Mouse (Mus musculus) intestine, postnatal 0 days (tissue): ENCODE results near the gene Grm8. TPM values are rescaled to one million over a fixed set of nuclear protein-coding genes. Genes with fewer than 3 reads are reported as not detected.

Experiments
- ATAC-seq: fragments of 200-750 bp; cut with Nextera tagmentation; 2 replicates; pipeline ENCODE4 v1.8.0; 2017; ENCODE audit warnings: mild to moderate bottlenecking, moderate TSS enrichment, moderate library complexity
- H3K27ac ChIP-seq: fragments of 300-500 bp; sonication (generic); 2 replicates; pipeline ENCODE4 v1.5.1; 2014; ENCODE audit warnings: mild to moderate bottlenecking, low read depth, low read length, moderate library complexity
- H3K27me3 ChIP-seq: fragments of 300-500 bp; sonication (generic); replicated peaks from 2 replicates; pipeline ENCODE4 v1.6.1; 2014; ENCODE audit warnings: low read length, mixed read lengths; ENCODE audit not compliant: control insufficient read depth, insufficient read depth
- H3K36me3 ChIP-seq: fragments of 300-500 bp; sonication (generic); 2 replicates; pipeline ENCODE4 v1.6.1; 2014; ENCODE audit warnings: mild to moderate bottlenecking, moderate library complexity; ENCODE audit not compliant: control insufficient read depth, insufficient read depth
- H3K4me1 ChIP-seq: fragments of 300-500 bp; sonication (generic); replicated peaks from 2 replicates; pipeline ENCODE4 v1.6.1; 2014; ENCODE audit warnings: antibody characterized with exemption, low read length, mixed read lengths; ENCODE audit not compliant: control insufficient read depth, insufficient read depth
- H3K4me2 ChIP-seq: fragments of 300-500 bp; sonication (generic); replicated peaks from 2 replicates; pipeline ENCODE4 v1.6.1; 2014; ENCODE audit warnings: low read depth, mild to moderate bottlenecking, moderate library complexity
- H3K4me3 ChIP-seq: fragments of 300-500 bp; sonication (generic); 2 replicates; pipeline ENCODE4 v1.5.1; 2014; ENCODE audit warnings: low read depth, low read length
- H3K9ac ChIP-seq: fragments of 300-500 bp; sonication (generic); 2 replicates; pipeline ENCODE4 v1.6.1; 2014; ENCODE audit warnings: mild to moderate bottlenecking, low read depth, low read length
- H3K9me3 ChIP-seq: fragments of 300-500 bp; sonication (generic); 2 replicates; pipeline ENCODE4 v1.6.1; 2016; ENCODE audit warnings: mixed run types; ENCODE audit not compliant: control insufficient read depth
- CTCF ChIP-seq: sonication (generic); IDR thresholded peaks from 2 replicates; pipeline ENCODE4 v1.5.1; 2016; ENCODE audit warnings: low read depth, mild to moderate bottlenecking, control low read depth, antibody characterized with exemption, moderate library complexity
- WGBS: fragments of 180-500 bp; shearing (Covaris S2); extraction: QIAGEN DNeasy Blood & Tissue Kit; methylation state at CpG from one replicate; pipeline ENCODE4 v1.1.7; 2014; 5-methylcytosine and 5-hydroxymethylcytosine counted together
- polyA plus RNA-seq: library from polyadenylated mRNA; unstranded; fragments of >200 nt; fragmentation: Nextera tagmentation; extraction: Ambion mirVana; gene quantifications from 2 replicates; pipeline ENCODE4 v1.2.1, GENCODE M21; 2015

The Grm8 gene
- polyA plus RNA-seq, 1 experiment from 2014 or later, result 1.1 TPM

GRCm38 (mm10) chr6:27997250-27997649, 137.7 kb downstream of the Grm8 start:
- Histone ChIP-seq H3K36me3 (no peaks in the 10 kb centered on the region), H3K4me1 (no peaks in the 10 kb centered on the region), H3K4me3 (no peak overlapping the region), H3K9ac (no peak overlapping the region), H3K27me3 (no peaks in the 10 kb centered on the region), H3K9me3 (no peaks in the 10 kb centered on the region), H3K27ac (no peak overlapping the region), H3K4me2 (no peak overlapping the region)
- whole genome bisulfite sequencing, result 89% methylated on average over 2 of the region's 2 CpGs
- ATAC-seq, result no peak
- no peak for TF ChIP-seq CTCF

- H3K27me3 ChIP-seq, result no peaks in the 10 kb centered on the region
- H3K27ac ChIP-seq, result no peak overlapping the region
- H3K4me2 ChIP-seq, result no peak overlapping the region
- H3K9me3 ChIP-seq, result no peaks in the 10 kb centered on the region
- no peak overlapping the region for H3K4me3 ChIP-seq
- H3K36me3 ChIP-seq, result no peaks in the 10 kb centered on the region
- no peak overlapping the region for H3K9ac ChIP-seq
- ATAC-seq, result no peak
- H3K4me1 ChIP-seq, result no peaks in the 10 kb centered on the region
- WGBS, result 71% methylated on average over 4 of the region's 4 CpGs
- TF ChIP-seq CTCF, result no peak
These were observed 143.7 kb downstream of the Grm8 start for GRCm38 (mm10) chr6:27991241-27991640.

GRCm38 (mm10) chr6:27982598-27982997, 152.4 kb downstream of the Grm8 start:
- H3K4me1 ChIP-seq, result no peaks in the 10 kb centered on the region
- TF ChIP-seq CTCF, result no peak
- ATAC-seq, result no peak
- no peak overlapping the region for H3K4me3 ChIP-seq
- H3K27me3 ChIP-seq, result no peaks in the 10 kb centered on the region
- H3K9me3 ChIP-seq, result no peaks in the 10 kb centered on the region
- no peak overlapping the region for H3K9ac ChIP-seq
- H3K36me3 ChIP-seq, result no peaks in the 10 kb centered on the region
- no peak overlapping the region for H3K27ac ChIP-seq
- 85% methylated on average over 3 of the region's 3 CpGs for WGBS
- H3K4me2 ChIP-seq, result no peak overlapping the region

- Histone ChIP-seq H3K9ac (no peak overlapping the region), H3K27me3 (no peaks in the 10 kb centered on the region), H3K27ac (no peak overlapping the region), H3K4me2 (no peak overlapping the region), H3K4me3 (no peak overlapping the region), H3K9me3 (no peaks in the 10 kb centered on the region), H3K4me1 (no peaks in the 10 kb centered on the region), H3K36me3 (no peaks in the 10 kb centered on the region)
- 20% methylated on average over 1 of the region's 1 CpGs for WGBS
- TF ChIP-seq CTCF, result no peak
- no peak for ATAC-seq
These were observed 153.0 kb downstream of the Grm8 start for GRCm38 (mm10) chr6:27982021-27982420.

GRCm38 (mm10) chr6:27977361-27977760, 157.6 kb downstream of the Grm8 start:
- no peak overlapping the region for H3K9ac ChIP-seq
- no peak overlapping the region for H3K27ac ChIP-seq
- no peaks in the 10 kb centered on the region for H3K27me3 ChIP-seq
- 86% methylated on average over 5 of the region's 5 CpGs for WGBS
- no peak for TF ChIP-seq CTCF
- H3K9me3 ChIP-seq, result no peaks in the 10 kb centered on the region
- ATAC-seq, result no peak
- H3K36me3 ChIP-seq, result no peaks in the 10 kb centered on the region
- H3K4me3 ChIP-seq, result no peak overlapping the region
- H3K4me1 ChIP-seq, result no peaks in the 10 kb centered on the region
- no peak overlapping the region for H3K4me2 ChIP-seq

- TF ChIP-seq CTCF, result no peak
- ATAC-seq, result no peak
- Histone ChIP-seq H3K27me3 (no peaks in the 10 kb centered on the region), H3K4me2 (no peak overlapping the region), H3K4me1 (no peaks in the 10 kb centered on the region), H3K4me3 (no peak overlapping the region), H3K9me3 (no peaks in the 10 kb centered on the region), H3K9ac (no peak overlapping the region), H3K36me3 (no peaks in the 10 kb centered on the region), H3K27ac (no peak overlapping the region)
- WGBS, result 79% methylated on average over 2 of the region's 2 CpGs
These were observed 166.1 kb downstream of the Grm8 start for GRCm38 (mm10) chr6:27968859-27969258.

- H3K27me3 ChIP-seq, result no peaks in the 10 kb centered on the region
- no peaks in the 10 kb centered on the region for H3K4me1 ChIP-seq
- H3K4me2 ChIP-seq, result no peak overlapping the region
- no peak for TF ChIP-seq CTCF
- H3K36me3 ChIP-seq, result no peaks in the 10 kb centered on the region
- no peak for ATAC-seq
- H3K9ac ChIP-seq, result no peak overlapping the region
- 87% methylated on average over 3 of the region's 3 CpGs for whole genome bisulfite sequencing
- no peak overlapping the region for H3K27ac ChIP-seq
- no peaks in the 10 kb centered on the region for H3K9me3 ChIP-seq
- H3K4me3 ChIP-seq, result no peak overlapping the region
These were observed 167.9 kb downstream of the Grm8 start for GRCm38 (mm10) chr6:27967037-27967436.
